Mouse (Mus musculus) heart, postnatal 14 days (tissue): Measurements from ENCODE around the gene Tssk4. TPM values are rescaled to one million over a fixed set of nuclear protein-coding genes. Genes with fewer than 3 reads are reported as not detected.

ENCODE experiments used
- DNase-seq, 2 experiments: peaks; one replicate each; pipeline ENCODE4 v3.0.0; 2021 to 2022
- intact Hi-C: fragments of 180-260 bp; cut with DNase I; formaldehyde crosslinking; loops from one replicate; pipeline ENCODE4 v1.15.1; 2025
- long read RNA-seq, 2 experiments: library from polyadenylated mRNA; stranded (forward); transcript quantifications; one replicate each; pipeline ENCODE4 v2.0.0; 2021
- total RNA-seq, 2 experiments: library from RNA; stranded (reverse); gene quantifications; 2 replicates each; pipeline ENCODE4 v1.2.3; 2021

Tssk4 gene
- total RNA-seq, result under 1 TPM; 0.53 to 0.76 TPM
- long read RNA-seq, experiment 1, result 0 reads
- long read RNA-seq, experiment 2, result 0 reads

- intact Hi-C loops, result no loop called here
These were observed at the start of gene Tssk4 for GRCm38 (mm10) chr14:55649884-55650283. Tssk4 (plus strand) TSS chr14:55650184.

DNA sequence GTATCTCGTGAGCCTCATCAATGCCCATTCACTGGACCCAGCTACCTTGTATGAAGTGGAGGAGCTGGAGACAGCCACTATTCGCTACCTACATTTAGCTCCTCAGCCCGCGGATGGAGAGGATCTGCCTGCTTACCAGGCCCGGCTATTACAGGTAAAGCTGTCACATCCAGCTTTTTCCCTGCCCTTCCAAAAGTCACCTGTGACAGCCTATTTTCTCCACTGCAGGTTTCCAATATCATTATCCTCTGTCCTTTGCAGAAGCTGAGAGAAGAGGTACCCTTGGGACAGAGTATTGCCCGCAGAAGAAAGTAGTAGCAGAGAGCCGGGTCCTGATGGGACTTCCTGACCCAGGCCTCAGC, 46.7 kb upstream of the Tssk4 start, which contains the start of gene Irf9:
TSS of gene Irf9 (plus strand) at position 301 of the 362 bp plus-strand sequence.
- no peak for DNase-seq
- intact Hi-C loops, result loop anchor here (5.0 kb wide), 2 partner anchors 41 to 106 kb away; partner anchors contain the start of genes A730061H03Rik and Dcaf11

More at GRCm38 (mm10) chr14:55649884-55650283, at the start of gene Tssk4:
- no peak for DNase-seq

- DNase-seq, result peak; percentile 85 to 93
- intact Hi-C loops, result loop anchor here (5.0 kb wide), 2 partner anchors 42 to 107 kb away; partner anchors contain the start of genes A730061H03Rik and Dcaf11
These were observed 46.1 kb upstream of the Tssk4 start for GRCm38 (mm10) chr14:55603633-55604576.

- no peak for DNase-seq
These were observed 45.2 kb upstream of the Tssk4 start for GRCm38 (mm10) chr14:55604823-55605222.

DNA sequence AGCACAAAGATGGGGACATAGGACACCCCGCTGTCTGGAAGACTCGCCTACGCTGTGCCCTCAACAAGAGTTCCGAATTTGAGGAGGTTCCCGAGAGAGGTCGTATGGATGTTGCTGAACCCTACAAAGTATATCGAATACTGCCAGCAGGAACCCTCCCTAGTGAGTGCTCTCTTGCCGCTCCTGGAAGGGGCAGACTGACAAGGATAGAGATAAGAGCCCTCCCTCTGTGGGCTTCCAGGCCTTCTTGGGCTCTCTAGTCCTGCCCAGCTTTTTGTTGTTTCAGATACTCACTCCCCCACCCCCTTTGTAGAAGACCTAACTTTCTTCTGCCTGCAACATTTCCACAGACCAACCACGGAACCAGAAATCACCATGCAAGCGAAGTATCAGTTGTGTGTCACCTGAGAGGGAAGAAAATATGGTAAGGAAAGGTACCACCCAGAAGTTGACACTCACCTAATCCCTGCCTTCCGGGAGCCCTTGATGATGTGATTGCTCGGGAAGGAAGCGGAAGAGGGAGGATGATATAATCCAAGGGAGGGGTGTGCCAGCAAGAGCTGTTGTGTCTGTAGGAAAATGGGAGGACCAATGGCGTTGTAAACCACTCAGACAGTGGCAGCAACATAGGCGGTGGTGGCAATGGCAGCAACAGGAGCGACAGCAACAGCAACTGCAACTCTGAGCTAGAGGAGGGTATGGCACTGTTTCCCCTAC, 44.1 kb upstream of the Tssk4 start:
- DNase-seq, result no peak
- intact Hi-C loops, result no loop called here

More at GRCm38 (mm10) chr14:55604823-55605222, 45.2 kb upstream of the Tssk4 start:
- intact Hi-C loops, result loop anchor here (5.0 kb wide), 2 partner anchors 43 to 108 kb away; partner anchors contain the start of genes A730061H03Rik and Dcaf11

- intact Hi-C loops, result no loop called here
- DNase-seq, result no peak
These were observed 41.6 kb upstream of the Tssk4 start for GRCm38 (mm10) chr14:55608339-55608738.

- DNase-seq, result no peak
- intact Hi-C loops, result no loop called here
These were observed 36.6 kb upstream of the Tssk4 start for GRCm38 (mm10) chr14:55613346-55613745.

GRCm38 (mm10) chr14:55614565-55615178, 35.3 kb upstream of the Tssk4 start:
- intact Hi-C loops, result no loop called here
- no peak for DNase-seq

- intact Hi-C loops, result no loop called here
- no peak for DNase-seq
These were observed 34.1 kb upstream of the Tssk4 start for GRCm38 (mm10) chr14:55615876-55616275.

DNA sequence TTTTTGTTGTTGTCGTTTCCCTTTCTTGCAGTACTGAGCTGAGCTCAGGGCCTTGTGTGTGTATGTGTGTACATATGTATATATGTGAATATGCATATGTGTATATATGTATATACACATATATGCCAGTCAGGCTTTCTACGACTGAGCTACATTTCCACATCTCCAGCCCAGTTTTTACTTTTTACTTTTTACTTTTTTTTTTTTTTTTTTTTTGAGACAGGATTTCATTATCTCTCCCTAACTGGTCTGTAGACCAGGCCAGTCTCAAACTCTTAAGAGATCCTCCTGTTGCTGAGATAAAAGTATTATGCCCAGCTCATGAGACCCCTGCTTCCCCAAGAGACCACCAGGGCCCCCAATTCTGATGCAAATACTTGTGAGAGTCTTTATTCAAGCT, 33.1 kb upstream of the Tssk4 start:
- intact Hi-C loops, result no loop called here
- no peak for DNase-seq

- intact Hi-C loops, result no loop called here
- peak in 1 of 2 experiments; percentile 17 for DNase-seq
These were observed 32.2 kb upstream of the Tssk4 start, which contains the start of gene Rec8 for GRCm38 (mm10) chr14:55617822-55618221. Rec8 (plus strand) TSS chr14:55618037.

- no peak for DNase-seq
- intact Hi-C loops, result no loop called here
These were observed 31.3 kb upstream of the Tssk4 start for GRCm38 (mm10) chr14:55618486-55619195.

DNA sequence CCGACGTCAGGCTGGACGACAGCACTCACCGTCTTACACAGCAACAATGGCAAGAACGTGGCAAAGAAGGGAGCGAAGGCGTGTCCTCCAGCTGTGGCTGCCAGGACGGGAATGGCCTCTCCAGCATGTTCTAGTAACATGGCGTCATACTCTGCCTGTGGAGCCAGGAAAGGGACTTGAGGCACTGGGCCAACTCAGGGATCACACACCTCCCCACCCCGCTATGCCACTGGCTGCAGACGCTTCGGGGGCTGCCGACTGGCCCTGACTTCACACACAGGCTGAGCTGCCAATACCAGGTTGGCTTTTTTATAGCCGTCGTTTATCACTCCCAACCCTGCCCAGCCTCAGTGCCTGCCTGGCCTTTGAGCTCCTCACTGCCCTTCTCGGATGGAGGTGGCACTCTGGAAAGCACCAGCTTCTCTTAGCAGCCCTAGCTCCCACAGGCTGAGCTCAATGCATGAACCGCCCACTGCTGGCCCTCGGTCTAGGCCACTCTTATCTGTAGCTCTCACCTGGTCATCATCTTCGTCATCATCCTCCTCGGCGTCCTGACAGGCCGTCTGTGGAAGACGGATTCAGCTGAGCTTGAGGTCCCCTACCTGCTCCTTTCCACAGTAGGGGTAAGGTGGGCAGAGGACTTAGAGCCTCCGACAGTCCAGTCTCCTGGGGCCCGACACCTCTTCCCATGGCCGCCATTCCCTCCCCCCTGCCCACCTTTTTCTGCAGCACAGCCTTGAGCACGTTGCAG, 21.7 kb upstream of the Tssk4 start:
- intact Hi-C loops, result no loop called here
- no peak for DNase-seq

DNA sequence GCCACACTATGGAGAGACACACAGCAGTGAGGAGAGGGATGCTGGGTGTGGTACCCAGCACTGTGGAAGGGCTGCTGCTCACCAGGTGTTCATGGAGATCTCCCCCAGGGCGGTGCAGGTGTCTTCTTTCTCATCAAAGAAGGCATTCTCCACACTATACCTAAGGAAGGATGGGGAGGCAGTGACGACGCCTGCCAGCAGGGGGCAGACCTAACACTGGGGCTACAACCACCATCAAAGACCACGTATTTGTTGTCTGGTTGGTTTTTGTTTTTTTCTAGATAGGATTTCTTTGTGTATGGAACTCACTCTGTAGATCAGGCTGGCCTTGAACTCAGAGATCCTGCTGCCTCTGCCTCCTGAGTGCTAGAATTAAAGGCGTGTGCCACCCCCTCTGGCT, 20.7 kb upstream of the Tssk4 start:
- intact Hi-C loops, result no loop called here
- peak; percentile 59 to 72 for DNase-seq

GRCm38 (mm10) chr14:55634874-55635522, 15.0 kb upstream of the Tssk4 start:
- DNase-seq, result peak in 1 of 2 experiments; percentile 21
- intact Hi-C loops, result loop anchor here (5.0 kb wide), 1 partner anchor 37 kb away; the partner anchor contains the start of genes Gmpr2 and Nedd8

DNA sequence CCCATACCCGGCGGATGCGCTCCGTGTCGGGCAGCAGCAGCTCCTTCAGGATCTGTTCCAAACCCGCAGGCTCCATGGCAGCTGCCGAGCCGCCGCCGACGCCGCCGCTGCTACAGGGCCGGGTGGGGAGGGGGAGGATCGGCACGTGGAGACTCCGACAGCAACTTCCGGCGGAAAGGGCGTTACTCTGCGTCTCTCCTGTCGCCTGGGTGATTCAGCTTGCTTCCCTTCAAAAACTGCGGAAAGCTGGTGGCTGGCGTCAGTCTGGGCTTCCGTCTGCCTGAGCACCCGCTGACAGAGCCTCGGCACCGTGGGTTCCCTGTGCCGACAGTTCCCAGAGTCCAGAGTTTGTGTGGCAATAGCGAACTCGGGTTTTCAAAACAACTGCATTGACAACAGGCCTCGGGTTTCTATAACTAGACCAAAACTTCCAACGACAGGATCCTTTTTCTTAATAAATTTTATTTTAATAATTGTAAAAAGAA, 14.4 kb upstream of the Tssk4 start, which contains the start of gene Ipo4:
TSS of gene Ipo4 (minus strand) at position 435 of the 485 bp plus-strand sequence.
- intact Hi-C loops, result no loop called here
- peak; percentile 85 to 91 for DNase-seq

- no peak for DNase-seq
- intact Hi-C loops, result no loop called here
These were observed 12.2 kb upstream of the Tssk4 start, which contains the start of gene Gm49378 for GRCm38 (mm10) chr14:55637795-55638194. Gm49378 (minus strand) TSS chr14:55637895.

- intact Hi-C loops, result no loop called here
- no peak for DNase-seq
These were observed 9.2 kb upstream of the Tssk4 start for GRCm38 (mm10) chr14:55640816-55641215.
